Mouse (Mus musculus) skeletal muscle tissue, adult 2 months (tissue): ENCODE measurements around the gene Ugt1a7c.
A peak's percentile ranks its signal among the peaks of the same experiment; 100 is the strongest.

Experiments used
- DNase-seq: peaks from one replicate; pipeline ENCODE4 v3.0.0-alpha.2; 2012; ENCODE audit warnings: low read depth, low spot score

The Ugt1a7c gene

GRCm38 (mm10) chr1:88192136-88192535 lies 97.3 kb downstream of the Ugt1a7c start:
- DNase-seq, result no peak

- no peak for DNase-seq
Measured at GRCm38 (mm10) chr1:88195687-88196086, 100.8 kb downstream of the Ugt1a7c start.

GRCm38 (mm10) chr1:88197443-88197842 lies 102.6 kb downstream of the Ugt1a7c start:
- no peak for DNase-seq

- DNase-seq, result no peak
Measured at GRCm38 (mm10) chr1:88199996-88200395, 105.1 kb downstream of the Ugt1a7c start.

- no peak for DNase-seq
Measured at GRCm38 (mm10) chr1:88200456-88200855, 105.6 kb downstream of the Ugt1a7c start, which contains the start of gene Ugt1a2. Gene Ugt1a2 (plus strand): TSS chr1:88200601.

- peak; percentile 27 for DNase-seq
Measured at GRCm38 (mm10) chr1:88205294-88205922, 110.5 kb downstream of the Ugt1a7c start, which contains the start of gene Dnajb3. Gene Dnajb3 (minus strand): TSS chr1:88205782.

- DNase-seq, result no peak
Measured at GRCm38 (mm10) chr1:88206843-88207479, 112.1 kb downstream of the Ugt1a7c start.

- peak; percentile 11 for DNase-seq
Measured at GRCm38 (mm10) chr1:88211812-88212211, 117.0 kb downstream of the Ugt1a7c start, which contains the start of gene Ugt1a1. Gene Ugt1a1 (plus strand): TSS chr1:88211959.

GRCm38 (mm10) chr1:88212341-88213045 lies 117.6 kb downstream of the Ugt1a7c start:
- peak; percentile 14 for DNase-seq

- peak; percentile 2 for DNase-seq
Measured at GRCm38 (mm10) chr1:88213061-88213460, 118.2 kb downstream of the Ugt1a7c start.

- DNase-seq, result peak; percentile 23
Measured at GRCm38 (mm10) chr1:88213766-88214461, 119.1 kb downstream of the Ugt1a7c start.

- DNase-seq, result peak; percentile 17
Measured at GRCm38 (mm10) chr1:88214462-88214952, 119.6 kb downstream of the Ugt1a7c start.

- peak; percentile 11 for DNase-seq
Measured at GRCm38 (mm10) chr1:88215466-88216380, 120.9 kb downstream of the Ugt1a7c start.

- DNase-seq, result peak; percentile 4
Measured at GRCm38 (mm10) chr1:88216551-88216950, 121.7 kb downstream of the Ugt1a7c start.

GRCm38 (mm10) chr1:88217144-88217543 lies 122.3 kb downstream of the Ugt1a7c start:
- peak; percentile 3 for DNase-seq

GRCm38 (mm10) chr1:88217576-88217975 lies 122.7 kb downstream of the Ugt1a7c start:
- peak; percentile 6 for DNase-seq

- DNase-seq, result peak; percentile 10
Measured at GRCm38 (mm10) chr1:88218051-88218450, 123.2 kb downstream of the Ugt1a7c start.

GRCm38 (mm10) chr1:88218591-88218990 lies 123.7 kb downstream of the Ugt1a7c start:
- no peak for DNase-seq

- DNase-seq, result peak; percentile 7
Measured at GRCm38 (mm10) chr1:88219054-88219453, 124.2 kb downstream of the Ugt1a7c start.

GRCm38 (mm10) chr1:88220336-88220735 lies 125.5 kb downstream of the Ugt1a7c start:
- peak; percentile 7 for DNase-seq
